Mouse (Mus musculus) kidney, embryonic 16.5 days (tissue): ENCODE measurements around the gene Ms4a4c. TPM values are rescaled to one million over a fixed set of nuclear protein-coding genes. Genes with fewer than 3 reads are reported as not detected.
"Not testable (repeated sequence)": the region's sequence is repeated elsewhere in the genome, so short reads cannot be mapped to it uniquely, and the experiment has no call there.

ENCODE experiments used
- ATAC-seq: fragments of 200-750 bp; cut with Nextera tagmentation; 2 replicates; pipeline ENCODE4 v1.8.0; 2017; ENCODE audit warnings: moderate TSS enrichment; ENCODE audit not compliant: low FRiP score, low TSS enrichment
- H3K27ac ChIP-seq: fragments of 300-500 bp; sonication (generic); 2 replicates; pipeline ENCODE4 v1.5.1; 2014; ENCODE audit warnings: low read length
- H3K27me3 ChIP-seq: fragments of 300-500 bp; sonication (generic); 2 replicates; pipeline ENCODE4 v1.6.1; 2014; ENCODE audit warnings: low read length, control low read depth, mixed read lengths; ENCODE audit not compliant: insufficient read depth
- H3K36me3 ChIP-seq: fragments of 300-500 bp; sonication (generic); 2 replicates; pipeline ENCODE4 v1.6.1; 2014; ENCODE audit warnings: low read length, control low read depth, mixed read lengths; ENCODE audit not compliant: insufficient read depth
- H3K4me1 ChIP-seq: fragments of 300-500 bp; sonication (generic); 2 replicates; pipeline ENCODE4 v1.6.1; 2014; ENCODE audit warnings: low read length, control low read depth, mixed read lengths; ENCODE audit not compliant: insufficient read depth
- H3K4me2 ChIP-seq: fragments of 300-500 bp; sonication (generic); replicated peaks from 2 replicates; pipeline ENCODE4 v1.6.1; 2014; ENCODE audit warnings: low read depth, low read length
- H3K4me3 ChIP-seq: fragments of 300-500 bp; sonication (generic); 2 replicates; pipeline ENCODE4 v1.5.1; 2014; ENCODE audit warnings: mild to moderate bottlenecking, low read length
- H3K9ac ChIP-seq: fragments of 300-500 bp; sonication (generic); replicated peaks from 2 replicates; pipeline ENCODE4 v1.6.1; 2014; ENCODE audit warnings: low read length
- H3K9me3 ChIP-seq: fragments of 300-500 bp; sonication (generic); 2 replicates; pipeline ENCODE4 v1.6.1; 2016; ENCODE audit warnings: low read length, control low read depth
- WGBS: fragments of 180-500 bp; shearing (Covaris S2); extraction: QIAGEN DNeasy Blood & Tissue Kit; methylation state at CpG from one replicate; pipeline ENCODE4 v1.1.7; 2014; 5-methylcytosine and 5-hydroxymethylcytosine counted together
- polyA plus RNA-seq: library from polyadenylated mRNA; unstranded; fragments of >200 nt; fragmentation: Nextera tagmentation; extraction: Ambion mirVana; gene quantifications from 2 replicates; pipeline ENCODE4 v1.2.1, GENCODE M21; 2015

Ms4a4c gene
- polyA plus RNA-seq, 1 experiment from 2014 or later: 1.4 TPM

DNA sequence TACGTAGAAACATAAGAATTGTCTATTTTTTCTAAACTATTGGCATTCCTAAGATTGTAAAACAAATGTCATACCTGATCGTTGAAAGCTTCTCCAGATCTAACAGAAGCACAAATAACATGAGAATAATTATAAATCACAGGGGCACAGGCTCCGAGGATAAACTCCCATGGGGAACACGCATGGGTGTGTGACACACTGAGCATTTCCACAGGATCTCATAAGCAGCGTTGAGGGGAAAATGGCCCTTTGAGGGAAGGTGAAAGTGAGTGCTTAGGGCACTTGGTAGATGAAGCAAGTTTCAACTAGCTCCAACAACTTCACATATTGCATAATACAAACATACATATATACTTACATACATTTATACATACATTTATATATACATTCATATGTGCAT is 39.4 kb downstream of the Ms4a4c start:
- Histone ChIP-seq H3K4me2 (no peak overlapping the region), H3K36me3 (no peaks in the 10 kb centered on the region), H3K4me1 (no peaks in the 10 kb centered on the region), H3K4me3 (no peak overlapping the region), H3K9ac (no peak overlapping the region), H3K27me3 (no peaks in the 10 kb centered on the region), H3K27ac (no peak overlapping the region), H3K9me3 (no peaks in the 10 kb centered on the region)
- 86% methylated on average over 5 of the region's 5 CpGs for WGBS
- ATAC-seq: no peak

DNA sequence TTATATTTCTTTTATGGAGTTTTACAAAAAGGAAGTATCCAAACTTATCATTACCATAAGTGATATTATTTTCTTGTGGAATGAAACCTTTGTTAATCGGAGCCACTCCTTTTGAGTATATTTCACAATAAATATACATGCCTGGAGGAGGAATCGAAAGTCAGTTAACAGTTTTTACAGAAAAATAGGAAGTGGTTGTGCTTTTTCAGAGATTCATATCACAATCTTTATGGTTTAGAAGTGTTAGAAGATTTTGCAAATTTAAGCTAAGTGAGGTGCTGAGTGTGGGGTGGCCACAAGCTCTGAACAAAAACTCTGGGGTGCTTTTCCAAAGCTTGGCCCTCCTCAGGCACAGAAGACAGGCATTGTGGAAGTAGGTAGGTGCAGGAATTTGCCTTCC is 42.7 kb downstream of the Ms4a4c start:
- 91% methylated on average over 2 of the region's 2 CpGs for WGBS
- H3K27me3 ChIP-seq: no peaks in the 10 kb centered on the region
- H3K9me3 ChIP-seq: no peaks in the 10 kb centered on the region
- no peaks in the 10 kb centered on the region for H3K36me3 ChIP-seq
- no peak for ATAC-seq
- H3K9ac ChIP-seq: no peak overlapping the region
- no peak overlapping the region for H3K4me3 ChIP-seq
- no peak overlapping the region for H3K4me2 ChIP-seq
- no peak overlapping the region for H3K27ac ChIP-seq
- H3K4me1 ChIP-seq: no peaks in the 10 kb centered on the region

DNA sequence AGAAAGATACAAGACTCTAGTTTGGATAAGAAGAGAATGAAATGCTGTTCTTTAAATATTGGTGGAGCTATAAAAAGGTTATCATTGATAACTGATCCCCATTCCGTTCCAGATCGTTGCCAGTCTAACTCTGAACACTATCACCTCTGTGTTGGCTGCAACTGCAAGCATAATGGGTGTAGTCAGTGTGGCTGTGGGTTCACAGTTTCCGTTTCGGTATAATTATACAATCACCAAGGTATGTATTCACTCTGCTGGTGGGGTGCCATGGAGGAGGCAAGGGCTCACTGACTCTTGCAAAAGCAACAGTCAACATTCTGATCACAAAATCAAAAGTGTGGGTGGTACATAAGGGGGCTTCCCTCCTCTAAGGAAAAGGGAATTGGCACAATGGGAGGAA is 54.5 kb downstream of the Ms4a4c start:
- H3K4me2 ChIP-seq, H3K27ac ChIP-seq, H3K4me3 ChIP-seq, H3K9me3 ChIP-seq, H3K27me3 ChIP-seq, H3K36me3 ChIP-seq, H3K9ac ChIP-seq, H3K4me1 ChIP-seq, ATAC-seq: not testable (repeated sequence)
- WGBS: 88% methylated on average over 2 of the region's 4 CpGs

DNA sequence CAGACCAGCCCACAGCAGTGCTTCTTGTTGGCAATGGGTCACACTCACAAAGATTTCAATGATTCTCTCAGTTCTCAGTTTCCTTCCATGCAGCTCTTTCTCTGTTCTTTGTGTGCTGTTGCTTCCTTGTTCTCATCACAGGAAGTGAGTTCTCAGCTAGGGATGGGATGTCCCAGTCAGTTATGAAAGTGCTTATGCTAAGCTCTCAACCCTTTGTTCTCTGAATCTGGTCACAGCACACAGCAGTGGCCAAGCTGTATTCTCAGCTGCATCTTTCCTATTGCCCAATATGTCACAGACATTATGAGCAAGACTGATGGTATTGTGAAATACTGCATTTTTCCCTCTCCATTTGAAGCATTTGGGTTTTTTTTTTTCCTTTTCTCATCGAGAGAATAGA is 60.2 kb downstream of the Ms4a4c start:
- not testable (repeated sequence) for ATAC-seq, H3K27me3 ChIP-seq, H3K27ac ChIP-seq, H3K4me3 ChIP-seq, H3K9ac ChIP-seq, H3K9me3 ChIP-seq, H3K4me1 ChIP-seq, H3K4me2 ChIP-seq, H3K36me3 ChIP-seq
- WGBS: 62% methylated on average over 1 of the region's 1 CpGs

DNA sequence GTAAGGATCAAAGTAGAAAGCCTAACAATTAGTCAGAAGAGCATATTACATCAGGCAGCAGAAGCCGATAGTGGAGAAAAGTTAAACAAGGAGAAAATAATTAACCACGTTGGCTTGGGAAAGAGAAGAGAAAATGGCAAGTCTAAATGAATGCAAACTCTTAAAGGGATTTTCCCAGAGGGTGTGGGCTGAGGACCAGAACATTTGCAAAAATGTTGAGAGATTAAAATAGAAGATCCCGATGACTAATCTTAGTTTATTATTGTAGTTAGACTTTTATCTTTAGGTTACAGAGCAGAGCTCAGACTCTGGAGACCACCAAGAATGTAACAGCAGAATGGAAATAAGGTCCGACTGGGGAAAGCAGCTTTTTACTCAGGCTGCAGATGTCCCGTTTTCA is 61.9 kb downstream of the Ms4a4c start:
- Histone ChIP-seq H3K9ac (no peak overlapping the region), H3K36me3 (no peaks in the 10 kb centered on the region), H3K9me3 (no peaks in the 10 kb centered on the region), H3K4me3 (no peak overlapping the region), H3K27me3 (no peaks in the 10 kb centered on the region), H3K4me1 (no peaks in the 10 kb centered on the region), H3K27ac (no peak overlapping the region), H3K4me2 (no peak overlapping the region)
- ATAC-seq: no peak
- 75% methylated on average over 5 of the region's 5 CpGs for WGBS

DNA sequence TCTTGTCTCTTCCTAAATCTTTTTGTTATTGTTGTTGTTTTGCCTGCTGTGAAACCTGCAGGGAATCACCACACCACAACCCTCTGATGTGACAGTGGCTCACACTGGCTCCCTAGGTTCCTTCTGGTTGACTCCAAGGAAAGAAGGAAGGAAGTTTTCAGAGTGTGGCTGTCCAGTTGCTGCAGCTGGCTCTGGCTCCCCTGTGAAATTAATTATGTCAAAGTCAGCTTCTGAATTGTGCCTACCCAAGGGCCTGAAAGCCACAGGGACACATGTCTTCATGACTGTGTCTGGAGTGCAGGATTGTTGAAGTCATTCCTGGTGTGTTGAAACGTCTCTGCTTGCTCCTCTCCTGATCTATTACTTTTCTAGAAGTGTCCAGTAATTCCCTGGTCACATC is 63.8 kb downstream of the Ms4a4c start:
- H3K9me3 ChIP-seq, ATAC-seq, H3K4me3 ChIP-seq, H3K27ac ChIP-seq, H3K4me1 ChIP-seq, H3K4me2 ChIP-seq, H3K27me3 ChIP-seq, H3K36me3 ChIP-seq, H3K9ac ChIP-seq: not testable (repeated sequence)
- 73% methylated on average over 1 of the region's 1 CpGs for WGBS

DNA sequence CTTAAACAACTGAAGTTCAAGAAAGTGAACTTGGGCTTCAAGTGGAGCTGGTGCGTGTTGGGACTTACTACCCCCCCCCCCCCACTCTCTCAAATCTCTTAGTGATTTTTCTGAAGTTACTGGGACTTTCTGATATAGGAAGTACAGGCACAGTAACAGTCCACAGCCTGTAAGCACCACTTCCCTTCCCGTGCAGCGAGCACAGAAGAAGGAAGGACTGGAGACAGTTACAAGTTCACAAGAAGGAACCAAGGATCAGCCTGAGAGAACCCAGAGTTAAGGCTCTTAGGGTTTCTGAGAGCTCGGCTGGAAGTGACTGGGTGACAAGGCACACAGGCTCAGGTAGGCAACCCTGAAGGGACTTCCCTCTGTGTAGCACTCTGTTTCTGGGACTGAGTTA is 64.6 kb downstream of the Ms4a4c start, which contains the start of gene Ms4a6c:
Gene Ms4a6c (plus strand): TSS at position 152 of the 400 bp plus-strand sequence.
- not testable (repeated sequence) for H3K9ac ChIP-seq, H3K27ac ChIP-seq, H3K36me3 ChIP-seq, H3K27me3 ChIP-seq, H3K9me3 ChIP-seq, H3K4me2 ChIP-seq, H3K4me1 ChIP-seq, H3K4me3 ChIP-seq, ATAC-seq
- WGBS: 87% methylated on average over 4 of the region's 4 CpGs

Other genes starting within 250 kb of the Ms4a4c start
- not detected in 2 replicates for gene 1700025F22Rik, start 239.4 kb upstream of the Ms4a4c start, polyA plus RNA-seq
- gene Ms4a13, start 208.0 kb upstream of the Ms4a4c start, polyA plus RNA-seq: not detected in 2 replicates
- not detected in 2 replicates for gene Ms4a12, start 172.3 kb upstream of the Ms4a4c start, polyA plus RNA-seq
- not detected in 2 replicates for gene Ms4a1, start 138.5 kb upstream of the Ms4a4c start, polyA plus RNA-seq
- not detected in 2 replicates for gene Ms4a5, start 120.9 kb upstream of the Ms4a4c start, polyA plus RNA-seq
- 0.07 and 0.09 TPM in 2 replicates for gene Ms4a14, start 90.3 kb upstream of the Ms4a4c start, polyA plus RNA-seq
- 3.3 and 4.1 TPM in 2 replicates for gene Ms4a7, start 68.6 kb upstream of the Ms4a4c start, polyA plus RNA-seq
- 5.0 and 5.6 TPM in 2 replicates for gene Ms4a4a, start 29.2 kb upstream of the Ms4a4c start, polyA plus RNA-seq
- 0.17 and 0.30 TPM in 2 replicates for gene Ms4a4b, start 38.8 kb downstream of the Ms4a4c start, polyA plus RNA-seq
- gene Ms4a6c, start 64.6 kb downstream of the Ms4a4c start, polyA plus RNA-seq: 4.6 and 5.3 TPM in 2 replicates
- gene Gm8369, start 81.2 kb downstream of the Ms4a4c start, polyA plus RNA-seq: not detected in 2 replicates
- gene Ms4a6b, start 111.7 kb downstream of the Ms4a4c start, polyA plus RNA-seq: 3.2 and 4.1 TPM in 2 replicates
- 0.17 and 0.19 TPM in 2 replicates for gene Ms4a4d, start 132.0 kb downstream of the Ms4a4c start, polyA plus RNA-seq
- 1.7 and 2.6 TPM in 2 replicates for gene Ms4a6d, start 200.1 kb downstream of the Ms4a4c start, polyA plus RNA-seq
- 2.6 and 3.0 TPM in 2 replicates for gene Ms4a2, start 218.9 kb downstream of the Ms4a4c start, polyA plus RNA-seq
- not detected in 2 replicates for gene Ms4a3, start 236.1 kb downstream of the Ms4a4c start, polyA plus RNA-seq